Mouse (Mus musculus): Measurements from ENCODE around the gene Rap1b.

Rap1b gene

GRCm38 (mm10) chr10:117770286-117771130 is 75.3 kb downstream of the Rap1b start:
- DNase-seq (ENCODE audit: low read depth, low spot score): no peak

GRCm38 (mm10) chr10:117769541-117770285 is 76.1 kb downstream of the Rap1b start:
- DNase-seq (ENCODE audit: low read depth, low spot score): no peak

GRCm38 (mm10) chr10:117768141-117768440 is 77.7 kb downstream of the Rap1b start:
- DNase-seq (ENCODE audit: low read depth, low spot score): no peak

GRCm38 (mm10) chr10:117767286-117768140 is 78.3 kb downstream of the Rap1b start:
- DNase-seq (ENCODE audit: low read depth, low spot score): no peak

- no peak for DNase-seq (ENCODE audit: low read depth, low spot score)
These were observed 79.0 kb downstream of the Rap1b start for GRCm38 (mm10) chr10:117766896-117767160.

GRCm38 (mm10) chr10:117766111-117766895 is 79.5 kb downstream of the Rap1b start:
- no peak for DNase-seq (ENCODE audit: low read depth, low spot score)

GRCm38 (mm10) chr10:117765116-117765894 is 80.5 kb downstream of the Rap1b start:
- DNase-seq (ENCODE audit: low read depth, low spot score): no peak

GRCm38 (mm10) chr10:117764598-117764997 is 81.2 kb downstream of the Rap1b start:
- no peak for DNase-seq (ENCODE audit: low read depth, low spot score)

Data from ES-CJ7 (cell line).